Mouse (Mus musculus) embryo, embryonic 9.5 days (tissue): ENCODE results near the gene Rrm2.
A peak's percentile ranks its signal among the peaks of the same experiment; 100 is the strongest.
"Not testable (repeated sequence)": the region's sequence is repeated elsewhere in the genome, so short reads cannot be mapped to it uniquely, and the experiment has no call there.

Experiments used
- DNase-seq: peaks from one replicate; pipeline ENCODE4 v3.0.0-alpha.2; 2017; ENCODE audit errors: extremely low spot score

Gene Rrm2

GRCm38 (mm10) chr12:24705502-24706263 is 2.4 kb upstream of the Rrm2 start:
- no peak for DNase-seq

GRCm38 (mm10) chr12:24706764-24707479 is 1.1 kb upstream of the Rrm2 start:
- DNase-seq, result peak; percentile 77

DNA sequence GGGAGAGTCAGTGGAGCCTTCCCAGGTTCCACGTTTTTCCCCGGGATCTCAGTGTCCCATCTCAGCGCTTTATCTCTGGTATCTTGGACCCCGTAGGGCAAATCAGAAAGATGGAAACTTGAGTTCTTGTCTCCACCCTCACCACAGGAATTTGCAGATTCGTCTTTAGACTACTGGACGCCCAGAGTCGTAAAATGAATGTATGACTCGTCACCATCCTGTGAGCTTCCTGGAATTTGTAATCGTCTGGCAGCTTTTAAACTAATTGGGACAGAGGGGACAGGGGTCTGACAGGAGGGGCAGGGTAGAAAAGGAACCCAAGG is 600 bp upstream of the Rrm2 start:
- peak; percentile 51 for DNase-seq

DNA sequence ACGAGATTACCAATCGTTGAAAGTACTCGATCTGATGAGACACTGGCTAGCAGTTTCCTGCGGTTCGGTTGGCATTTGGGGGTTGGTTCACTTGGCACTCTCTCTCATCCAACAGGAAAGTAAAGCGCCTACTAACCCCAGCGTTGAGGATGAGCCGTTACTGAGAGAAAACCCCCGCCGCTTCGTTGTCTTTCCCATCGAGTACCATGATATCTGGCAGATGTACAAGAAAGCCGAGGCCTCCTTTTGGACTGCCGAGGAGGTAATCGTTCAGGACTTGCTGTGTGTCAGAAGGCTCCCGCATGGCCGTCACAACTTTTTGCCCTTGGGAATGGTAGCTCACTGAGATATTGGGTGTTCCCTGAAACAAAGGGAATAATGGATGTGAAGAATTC is 780 bp downstream of the Rrm2 start:
- no peak for DNase-seq

DNA sequence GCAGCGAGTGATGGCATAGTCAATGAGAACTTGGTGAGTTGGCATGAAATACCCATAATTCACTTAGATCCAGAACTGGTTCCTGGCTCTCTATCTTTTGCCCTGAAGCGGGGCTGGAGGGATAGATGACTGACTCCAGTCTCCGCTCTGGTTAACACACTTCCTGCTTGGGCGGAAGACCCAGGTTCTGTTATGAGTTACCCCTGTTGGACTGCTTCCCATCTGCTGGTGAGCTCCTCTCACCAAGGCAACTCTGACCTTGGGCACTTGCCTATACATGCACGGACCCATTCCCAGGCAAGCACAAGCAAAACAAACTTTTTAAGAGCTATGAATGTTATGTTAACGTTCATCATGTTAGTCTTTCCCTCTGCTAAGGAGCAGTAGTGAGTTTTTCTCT is 1.4 kb downstream of the Rrm2 start:
- no peak for DNase-seq

- peak; percentile 78 for DNase-seq
These were observed 1.9 kb downstream of the Rrm2 start for GRCm38 (mm10) chr12:24709831-24710508.

DNA sequence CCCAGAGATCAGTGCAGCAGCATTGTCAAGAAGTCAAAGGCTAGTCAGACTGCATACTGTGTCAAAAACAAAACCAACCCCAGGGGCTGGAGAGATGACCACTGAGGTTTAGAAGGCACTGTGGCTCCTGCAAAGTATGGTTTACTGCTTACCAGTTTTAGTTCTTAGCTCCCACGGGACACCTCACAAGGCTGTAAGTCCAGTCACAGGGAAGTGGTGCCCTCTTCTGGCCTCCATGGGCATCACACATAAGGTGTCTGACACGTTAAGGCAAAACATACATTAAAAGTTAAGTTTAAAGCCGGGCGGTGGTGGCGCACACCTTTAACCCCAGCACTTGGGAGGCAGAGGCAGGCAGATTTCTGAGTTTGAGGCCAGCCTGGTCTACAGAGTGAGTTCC is 2.6 kb downstream of the Rrm2 start:
- DNase-seq, result peak; percentile 37

DNA sequence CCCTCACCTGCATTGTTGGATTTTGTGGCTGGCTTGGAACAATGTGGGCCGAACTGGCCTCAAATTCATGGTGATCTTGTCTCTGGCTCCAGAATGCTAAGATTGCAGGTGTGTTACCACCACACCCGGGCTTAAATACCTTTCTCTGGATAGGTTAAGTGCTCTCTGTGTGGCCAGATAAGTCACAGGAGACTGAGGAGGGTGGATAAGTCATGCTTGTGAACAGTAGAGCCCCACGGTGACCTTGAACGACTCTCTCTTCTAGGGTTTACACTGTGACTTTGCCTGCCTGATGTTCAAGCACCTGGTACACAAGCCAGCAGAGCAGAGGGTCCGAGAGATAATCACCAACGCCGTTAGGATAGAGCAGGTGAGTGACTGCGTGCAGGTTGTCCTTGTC is 4.4 kb downstream of the Rrm2 start:
- no peak for DNase-seq

DNA sequence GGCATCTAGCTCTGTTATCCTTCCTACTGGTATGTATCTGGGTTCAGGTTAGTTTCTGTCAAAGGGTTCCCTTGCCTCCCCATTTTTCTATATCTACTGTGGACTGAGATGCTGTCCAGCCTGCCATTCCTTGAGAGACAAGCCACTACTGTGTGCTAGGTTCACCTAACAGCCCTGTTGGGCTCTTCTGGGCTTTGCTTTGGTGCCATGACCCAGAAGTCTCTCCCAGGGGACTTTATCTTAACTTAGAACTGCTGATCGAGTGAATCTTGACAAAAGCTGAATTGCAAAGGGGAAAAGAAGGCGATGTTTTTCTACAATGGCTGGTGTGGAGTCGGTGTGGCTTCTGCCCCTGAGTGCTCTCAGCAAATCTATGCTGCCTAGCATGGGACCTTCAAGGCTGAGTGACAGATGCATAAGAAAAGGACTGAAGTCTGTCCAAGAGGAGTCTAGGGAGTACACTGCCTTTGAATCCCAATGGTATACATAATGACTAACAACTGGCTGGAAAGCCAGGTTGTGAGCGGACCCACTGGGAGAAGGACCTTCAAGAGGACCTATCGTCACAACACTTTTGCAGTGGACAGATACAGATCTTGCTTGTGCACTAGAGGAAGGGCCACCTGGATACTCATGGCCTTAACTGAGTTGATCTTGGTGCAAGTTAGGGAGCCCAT is 6.7 kb downstream of the Rrm2 start:
- no peak for DNase-seq

DNA sequence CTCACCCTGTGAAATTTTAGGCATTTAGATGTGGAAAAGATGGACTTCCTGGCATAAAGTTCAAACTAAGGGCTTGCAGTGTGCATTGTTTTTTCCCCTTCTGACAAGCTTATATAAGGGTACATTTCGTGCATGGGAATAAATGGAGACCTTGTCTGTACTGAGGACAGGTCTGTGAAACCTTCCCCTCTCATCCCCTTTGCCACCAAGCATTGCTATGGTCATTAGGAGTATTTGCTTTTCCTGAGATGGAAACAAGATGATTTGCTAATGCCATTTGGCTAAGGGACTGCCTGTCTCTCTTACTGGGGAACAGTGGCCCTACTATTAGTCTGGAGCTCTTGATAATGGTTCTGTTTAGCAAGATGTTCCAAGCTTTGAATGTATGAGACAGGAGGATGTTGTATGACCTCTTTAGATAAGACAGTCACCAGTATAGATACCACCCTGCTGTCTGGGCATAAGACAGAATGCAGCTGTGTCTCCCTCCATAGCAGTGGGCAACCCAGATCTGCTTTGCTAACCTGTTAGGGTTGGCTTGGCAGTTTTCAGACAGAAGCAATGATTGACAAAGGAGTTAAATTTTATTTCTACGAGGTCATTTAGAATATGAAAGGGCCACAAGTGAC is 7.3 kb downstream of the Rrm2 start:
- no peak for DNase-seq

DNA sequence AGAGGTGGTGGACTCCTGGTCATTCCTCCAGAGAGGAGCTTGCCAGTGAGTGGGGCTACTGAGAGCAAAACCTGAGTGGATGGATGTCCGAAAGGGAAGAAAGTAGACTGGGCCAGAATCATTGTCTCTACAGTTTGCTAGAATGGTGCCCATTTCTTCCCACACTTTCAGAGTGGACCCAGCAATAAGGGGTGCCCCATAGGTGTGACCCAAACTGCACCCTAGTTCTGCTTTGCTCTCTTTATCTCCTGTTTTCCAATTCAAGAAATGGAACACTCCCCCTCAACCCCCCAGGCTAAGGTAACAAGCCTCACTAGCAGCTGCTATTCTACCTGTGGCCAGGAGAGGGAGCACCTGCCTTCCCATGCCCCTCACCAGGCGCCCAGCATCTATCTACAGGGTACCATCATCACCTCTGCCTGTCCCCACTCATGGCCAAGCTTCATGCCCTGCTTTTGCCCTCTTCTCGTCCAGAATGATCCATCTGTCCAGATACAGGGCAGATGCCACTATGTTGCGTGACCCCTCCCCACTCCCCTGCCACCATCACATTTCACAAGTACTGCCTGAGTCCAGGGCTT is 8.8 kb downstream of the Rrm2 start:
- DNase-seq, result peak; percentile 48

DNA sequence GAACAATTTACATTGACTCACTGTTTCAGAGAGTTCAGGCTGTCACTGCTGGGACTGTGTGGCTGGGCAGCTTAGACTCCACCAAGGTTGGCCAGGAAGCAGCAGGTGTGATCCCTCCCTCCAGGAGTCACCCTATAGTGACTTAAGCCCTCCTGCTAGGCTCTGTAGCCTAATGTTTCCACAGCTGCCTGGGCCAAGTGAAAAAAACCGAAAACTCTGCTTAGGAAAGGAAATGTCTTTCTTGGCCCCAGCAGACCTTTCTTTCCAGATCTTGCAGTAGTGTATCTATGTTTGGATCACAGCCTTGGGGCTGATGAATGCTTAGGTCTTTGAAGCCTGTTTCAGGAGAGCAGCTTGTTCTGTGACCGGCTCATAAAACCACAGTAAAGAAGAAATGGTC is 15.4 kb downstream of the Rrm2 start:
- no peak for DNase-seq

- DNase-seq, result no peak
These were observed 15.8 kb downstream of the Rrm2 start for GRCm38 (mm10) chr12:24723859-24724258.

DNA sequence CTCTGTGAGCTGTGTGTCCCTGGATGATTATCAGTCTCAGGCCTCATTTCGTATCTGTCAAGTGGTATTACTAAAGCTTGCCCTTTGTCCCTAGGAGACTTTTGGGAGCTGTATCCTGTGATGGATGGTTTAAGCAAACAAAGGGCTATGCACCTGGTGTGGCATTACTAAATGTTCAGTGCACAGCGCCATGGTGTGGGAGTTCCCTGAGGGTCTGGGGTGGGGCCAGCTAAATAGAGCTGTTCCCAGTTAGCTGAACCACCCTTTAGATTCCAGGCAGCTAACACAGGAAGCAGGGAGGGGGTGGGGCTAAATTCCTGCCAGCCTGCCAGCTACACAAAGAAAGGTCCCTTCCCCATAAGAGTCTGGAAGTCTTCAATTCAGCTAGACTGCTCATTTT is 16.3 kb downstream of the Rrm2 start:
- peak; percentile 67 for DNase-seq

GRCm38 (mm10) chr12:24734828-24735394 is 26.9 kb downstream of the Rrm2 start:
- no peak for DNase-seq

- no peak for DNase-seq
These were observed 28.9 kb downstream of the Rrm2 start for GRCm38 (mm10) chr12:24736956-24737355.

DNA sequence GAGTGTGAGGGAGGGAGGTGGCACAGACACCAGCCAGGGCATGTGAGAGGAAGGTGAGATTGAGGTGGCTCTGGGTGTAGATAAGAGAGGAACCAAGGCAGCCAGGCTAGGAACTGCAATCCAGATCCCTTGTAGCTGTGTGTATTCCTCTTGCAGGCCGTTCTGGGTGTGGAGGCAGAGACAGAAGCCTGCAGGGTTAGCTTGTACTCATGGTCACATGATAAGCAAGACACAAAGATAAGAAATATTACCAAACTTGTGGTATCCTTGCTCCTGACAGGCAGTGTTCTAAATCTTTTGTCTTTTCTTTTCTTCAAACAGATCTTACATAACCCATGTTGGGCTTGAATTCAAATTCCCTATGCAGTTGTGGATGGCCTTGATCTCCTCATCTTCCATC is 31.9 kb downstream of the Rrm2 start:
- no peak for DNase-seq

GRCm38 (mm10) chr12:24741535-24741934 is 33.5 kb downstream of the Rrm2 start:
- DNase-seq, result not testable (repeated sequence)

DNA sequence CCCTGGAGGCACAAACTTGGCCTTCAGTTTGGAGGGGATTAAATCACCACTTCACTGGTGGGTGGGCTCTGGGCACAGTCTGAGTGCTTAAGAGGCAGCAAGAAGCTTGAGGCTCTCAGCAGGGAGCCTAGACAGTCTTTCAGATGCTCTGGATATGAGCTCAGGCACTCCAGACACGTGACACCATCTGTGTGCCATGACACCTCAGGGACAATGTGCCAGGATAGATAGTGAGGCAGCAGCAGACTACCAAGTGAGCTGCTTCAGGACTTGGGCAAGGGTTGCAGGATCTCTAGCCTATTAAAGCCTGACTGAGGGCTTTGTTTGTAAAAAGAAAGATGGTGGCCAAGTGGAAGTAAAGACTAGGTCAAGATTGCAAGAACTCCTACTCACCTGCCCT is 36.3 kb downstream of the Rrm2 start:
- no peak for DNase-seq

- no peak for DNase-seq
These were observed 38.7 kb downstream of the Rrm2 start for GRCm38 (mm10) chr12:24746579-24747296.

DNA sequence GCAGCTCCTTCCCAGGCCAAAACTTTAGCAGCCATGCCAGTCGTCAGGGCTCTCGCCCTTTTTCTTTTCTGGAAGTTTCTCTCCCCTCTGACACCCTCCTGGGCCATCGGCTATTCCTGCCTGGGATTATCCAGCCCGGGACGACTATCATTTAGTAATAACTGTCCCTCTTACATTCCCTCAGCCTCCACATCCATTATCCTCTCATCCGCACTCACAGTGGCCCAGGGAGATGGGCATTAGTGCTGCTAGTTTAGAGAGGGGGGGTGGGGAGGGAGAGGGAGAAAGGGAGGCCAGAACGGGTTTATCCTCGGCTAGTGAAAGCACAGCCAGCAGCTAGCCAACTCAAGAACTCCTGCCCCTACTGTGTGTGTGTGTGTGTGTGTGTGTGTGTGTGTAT is 39.3 kb downstream of the Rrm2 start:
- no peak for DNase-seq
